Mouse (Mus musculus) heart, embryonic 10.5 days (tissue): ENCODE measurements at regions not wholly inside any gene's neighbourhood (a gene's known extent, or its start where the extent isn't known, plus 50 kb on each side); places are given as distances from the start of the nearest gene placed in this dataset.

Source experiments
- DNase-seq: peaks from one replicate; pipeline ENCODE4 v3.0.0-alpha.2; 2017; ENCODE audit warnings: low spot score
- H3K27ac ChIP-seq: fragments of 300-500 bp; sonication (generic); 2 replicates; pipeline ENCODE4 v1.5.1; 2016; ENCODE audit warnings: mild to moderate bottlenecking
- H3K27me3 ChIP-seq: fragments of 300-500 bp; sonication (generic); 2 replicates; pipeline ENCODE4 v1.6.1; 2016; ENCODE audit warnings: mild to moderate bottlenecking; ENCODE audit not compliant: poor library complexity, insufficient read depth, severe bottlenecking
- H3K36me3 ChIP-seq: fragments of 300-500 bp; sonication (generic); 2 replicates; pipeline ENCODE4 v1.6.1; 2016; ENCODE audit warnings: mild to moderate bottlenecking, moderate library complexity
- H3K4me1 ChIP-seq: fragments of 300-500 bp; sonication (generic); 2 replicates; pipeline ENCODE4 v1.6.1; 2016; ENCODE audit warnings: mild to moderate bottlenecking
- H3K4me3 ChIP-seq: fragments of 300-500 bp; sonication (generic); 2 replicates; pipeline ENCODE4 v1.5.1; 2016; ENCODE audit warnings: mild to moderate bottlenecking, moderate library complexity
- H3K9me3 ChIP-seq: fragments of 300-500 bp; sonication (generic); 2 replicates; pipeline ENCODE4 v1.6.1; 2016; ENCODE audit warnings: mild to moderate bottlenecking, moderate library complexity
- whole genome bisulfite sequencing: fragments of 180-500 bp; shearing (Covaris S2); methylation state at CpG from one replicate; pipeline ENCODE4 v1.1.7; 2016; 5-methylcytosine and 5-hydroxymethylcytosine counted together

GRCm38 (mm10) chr13:102518169-102518882, 175.0 kb upstream of the Cd180 start:
- Histone ChIP-seq H3K9me3 (no peaks in the 10 kb centered on the region), H3K4me3 (no peak overlapping the region), H3K4me1 (peaks cover 15% of the 10 kb centered on the region; the same call in 1 of the 2 replicates), H3K36me3 (no peaks in the 10 kb centered on the region), H3K27me3 (no peaks in the 10 kb centered on the region), H3K27ac (no peak overlapping the region)
- no peak for DNase-seq
- WGBS: 78% methylated on average over 5 of the region's 5 CpGs

- DNase-seq: no peak
- Histone ChIP-seq H3K9me3 (no peaks in the 10 kb centered on the region), H3K27ac (peak overlapping the region; percentile 25; the same call in 1 of the 2 replicates), H3K27me3 (no peaks in the 10 kb centered on the region), H3K4me3 (no peak overlapping the region), H3K4me1 (peaks cover 15% of the 10 kb centered on the region; the same call in 1 of the 2 replicates), H3K36me3 (no peaks in the 10 kb centered on the region)
- 52% methylated on average over 1 of the region's 1 CpGs for WGBS
These were observed 171.9 kb upstream of the Cd180 start for GRCm38 (mm10) chr13:102521427-102521826.

GRCm38 (mm10) chr13:102522080-102522479, 171.3 kb upstream of the Cd180 start:
- Histone ChIP-seq H3K27me3 (no peaks in the 10 kb centered on the region), H3K36me3 (no peaks in the 10 kb centered on the region), H3K4me1 (peaks cover 15% of the 10 kb centered on the region; the same call in 1 of the 2 replicates), H3K9me3 (no peaks in the 10 kb centered on the region), H3K4me3 (no peak overlapping the region), H3K27ac (no peak overlapping the region)
- 81% methylated on average over 1 of the region's 1 CpGs for WGBS
- DNase-seq: no peak

- 77% methylated on average over 11 of the region's 11 CpGs for WGBS
- H3K4me1 ChIP-seq: peaks cover 3% of the 10 kb centered on the region; the same call in 1 of the 2 replicates
- no peak overlapping the region for H3K4me3 ChIP-seq
- H3K36me3 ChIP-seq: no peaks in the 10 kb centered on the region
- no peaks in the 10 kb centered on the region for H3K9me3 ChIP-seq
- H3K27me3 ChIP-seq: no peaks in the 10 kb centered on the region
- DNase-seq: no peak
- H3K27ac ChIP-seq: no peak overlapping the region
These were observed 166.7 kb upstream of the Cd180 start for GRCm38 (mm10) chr13:102526621-102527140.

GRCm38 (mm10) chr13:102533784-102534183, 159.6 kb upstream of the Cd180 start:
- no peaks in the 10 kb centered on the region for H3K27me3 ChIP-seq
- no peak for DNase-seq
- no peak overlapping the region for H3K4me3 ChIP-seq
- no peaks in the 10 kb centered on the region for H3K36me3 ChIP-seq
- H3K4me1 ChIP-seq: peaks cover 7% of the 10 kb centered on the region
- no peaks in the 10 kb centered on the region for H3K9me3 ChIP-seq
- whole genome bisulfite sequencing: 44% methylated on average over 4 of the region's 4 CpGs
- no peak overlapping the region for H3K27ac ChIP-seq

- Histone ChIP-seq H3K27me3 (no peaks in the 10 kb centered on the region), H3K4me3 (peak overlapping the region; percentile 37), H3K36me3 (no peaks in the 10 kb centered on the region), H3K4me1 (peaks cover 7% of the 10 kb centered on the region), H3K9me3 (no peaks in the 10 kb centered on the region), H3K27ac (0 out of 2 replicates have a peak overlapping the region, but pooled peaks have one; percentile 25)
- DNase-seq: no peak
- WGBS: 39% methylated on average over 19 of the region's 19 CpGs
These were observed 155.7 kb upstream of the Cd180 start for GRCm38 (mm10) chr13:102537424-102538242.

GRCm38 (mm10) chr13:102540436-102540835, 152.9 kb upstream of the Cd180 start:
- H3K4me3 ChIP-seq: no peak overlapping the region
- H3K27me3 ChIP-seq: no peaks in the 10 kb centered on the region
- H3K36me3 ChIP-seq: no peaks in the 10 kb centered on the region
- H3K4me1 ChIP-seq: peaks cover 7% of the 10 kb centered on the region
- no peak for DNase-seq
- 82% methylated on average over 4 of the region's 4 CpGs for WGBS
- no peak overlapping the region for H3K27ac ChIP-seq
- no peaks in the 10 kb centered on the region for H3K9me3 ChIP-seq

- Histone ChIP-seq H3K9me3 (no peaks in the 10 kb centered on the region), H3K27ac (no peak overlapping the region), H3K27me3 (no peaks in the 10 kb centered on the region), H3K4me3 (no peak overlapping the region), H3K4me1 (peaks cover 3% of the 10 kb centered on the region; the same call in 1 of the 2 replicates), H3K36me3 (no peaks in the 10 kb centered on the region)
- DNase-seq: no peak
- WGBS: 83% methylated on average over 5 of the region's 5 CpGs
These were observed 148.8 kb upstream of the Cd180 start for GRCm38 (mm10) chr13:102544359-102545165.

GRCm38 (mm10) chr13:102545845-102546615, 147.3 kb upstream of the Cd180 start:
- 62% methylated on average over 17 of the region's 17 CpGs for WGBS
- peaks cover 3% of the 10 kb centered on the region; the same call in 1 of the 2 replicates for H3K4me1 ChIP-seq
- no peaks in the 10 kb centered on the region for H3K36me3 ChIP-seq
- DNase-seq: no peak
- H3K27me3 ChIP-seq: no peaks in the 10 kb centered on the region
- H3K4me3 ChIP-seq: no peak overlapping the region
- H3K9me3 ChIP-seq: no peaks in the 10 kb centered on the region
- no peak overlapping the region for H3K27ac ChIP-seq

- no peaks in the 10 kb centered on the region for H3K9me3 ChIP-seq
- peaks cover 3% of the 10 kb centered on the region; the same call in 1 of the 2 replicates for H3K4me1 ChIP-seq
- H3K4me3 ChIP-seq: no peak overlapping the region
- no peaks in the 10 kb centered on the region for H3K27me3 ChIP-seq
- DNase-seq: no peak
- H3K27ac ChIP-seq: no peak overlapping the region
- no peaks in the 10 kb centered on the region for H3K36me3 ChIP-seq
- 63% methylated on average over 6 of the region's 6 CpGs for WGBS
These were observed 145.1 kb upstream of the Cd180 start for GRCm38 (mm10) chr13:102548252-102548651.

- Histone ChIP-seq H3K36me3 (no peaks in the 10 kb centered on the region), H3K4me1 (no peaks in the 10 kb centered on the region), H3K27ac (no peak overlapping the region), H3K4me3 (no peak overlapping the region), H3K9me3 (no peaks in the 10 kb centered on the region), H3K27me3 (no peaks in the 10 kb centered on the region)
- WGBS: 60% methylated on average over 3 of the region's 3 CpGs
- no peak for DNase-seq
These were observed 126.3 kb upstream of the Cd180 start for GRCm38 (mm10) chr13:102566846-102567572.
